Mouse (Mus musculus) adrenal gland, postnatal 0 days (tissue): ENCODE data around the gene Mpg. TPM values are rescaled to one million over a fixed set of nuclear protein-coding genes. Genes with fewer than 3 reads are reported as not detected.

Experiments
- polyA plus RNA-seq: library from polyadenylated mRNA; unstranded; fragments of >200 nt; fragmentation: Nextera tagmentation; extraction: Ambion mirVana; gene quantifications from 2 replicates; pipeline ENCODE4 v1.2.1, GENCODE M21; 2015

Gene Mpg
- polyA plus RNA-seq, result 31.8 and 38.2 TPM in 2 replicates

GRCm38 (mm10) chr11:32226124-32226871 lies at the start of gene Mpg:
Gene Mpg (plus strand): TSS chr11:32226505.

GRCm38 (mm10) chr11:32200075-32200601 lies 26.2 kb upstream of the Mpg start, which contains the start of gene Il9r:
Gene Il9r (minus strand): TSS chr11:32200279.

DNA sequence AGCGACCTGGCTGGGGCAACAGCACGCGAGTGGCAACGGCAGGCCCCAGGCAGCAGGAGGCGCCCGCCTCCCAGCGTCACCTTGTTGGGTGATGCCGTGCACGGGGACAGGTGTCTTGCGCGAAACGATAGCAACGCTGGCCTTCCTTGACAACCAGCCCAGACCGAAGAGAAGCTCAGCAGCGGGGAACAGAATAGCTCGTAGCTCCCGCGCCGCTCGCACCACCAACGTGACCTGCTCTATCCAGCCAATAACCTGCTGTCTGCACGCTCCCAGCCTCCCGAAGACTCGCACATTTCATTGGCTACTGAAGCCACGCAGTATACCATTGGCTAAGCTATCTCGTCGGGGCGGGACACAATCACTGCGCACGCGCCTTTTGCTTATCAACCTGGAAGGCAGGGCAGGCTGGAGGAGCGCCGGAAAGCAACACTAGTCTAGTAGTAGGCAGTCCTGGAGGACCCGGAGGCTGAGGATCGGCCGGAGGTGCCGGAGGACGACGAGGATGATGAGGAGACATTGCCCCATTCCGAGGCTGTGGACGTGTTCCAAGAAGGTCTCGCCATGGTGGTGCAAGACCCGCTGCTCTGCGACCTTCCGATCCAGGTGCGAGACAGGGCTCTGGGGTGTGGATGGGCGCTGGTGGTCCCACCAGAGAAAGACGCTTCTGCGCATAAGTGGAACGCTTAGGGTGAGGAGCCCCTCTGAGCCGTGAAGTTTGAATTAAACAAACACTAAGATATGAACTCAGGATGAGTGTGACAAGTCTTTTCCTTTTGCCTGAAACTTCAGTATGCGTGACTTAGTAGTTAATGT lies 21.0 kb upstream of the Mpg start, which contains the start of gene Snrnp25:
TSS of gene Snrnp25 (plus strand) at position 358 of the 816 bp plus-strand sequence.

DNA sequence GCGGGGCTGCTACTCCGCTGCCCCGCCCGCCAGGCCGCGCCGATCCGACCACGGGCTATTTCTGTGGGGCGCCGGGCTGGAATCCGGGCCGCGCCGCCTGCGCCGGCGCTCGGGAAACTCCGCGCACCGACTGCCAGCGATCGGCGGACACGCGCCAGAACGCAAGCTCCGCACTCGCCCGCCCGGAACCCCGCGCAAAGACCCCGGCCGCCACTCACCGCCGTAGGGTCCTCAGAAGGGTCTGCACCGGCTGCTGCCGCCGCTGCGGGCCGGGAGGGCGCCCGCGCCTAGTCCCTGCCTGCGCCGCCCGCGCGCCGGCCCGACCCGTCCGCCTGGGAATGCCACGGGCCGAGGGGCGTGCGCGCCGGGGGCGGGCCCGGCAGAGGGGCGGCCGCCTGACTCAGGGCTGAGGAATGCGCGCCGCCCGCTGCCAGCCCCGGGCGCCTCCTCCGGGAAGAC lies 4.3 kb upstream of the Mpg start, which contains the start of gene Rhbdf1:
TSS of gene Rhbdf1 (minus strand) at position 350 of the 459 bp plus-strand sequence.

GRCm38 (mm10) chr11:32267188-32267884 lies 41.0 kb downstream of the Mpg start, which contains the start of gene Nprl3:
Gene Nprl3 (minus strand): TSS chr11:32267707.

DNA sequence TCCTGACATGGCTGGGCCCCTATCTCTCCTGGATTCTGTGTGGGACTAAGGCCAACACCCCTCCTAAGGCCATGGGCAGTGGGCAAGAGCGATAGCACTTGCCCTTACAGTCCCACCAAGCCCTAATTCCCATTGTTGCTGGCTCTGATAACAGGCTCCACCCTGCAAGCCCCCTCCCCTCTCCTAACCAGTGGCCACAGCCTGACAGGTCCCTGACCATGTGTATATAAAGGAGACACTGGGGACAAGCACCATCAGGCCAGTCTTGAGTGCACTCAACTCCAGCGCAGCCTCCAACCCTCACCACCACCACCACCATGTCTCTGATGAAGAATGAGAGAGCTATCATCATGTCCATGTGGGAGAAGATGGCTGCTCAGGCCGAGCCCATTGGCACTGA lies 50.0 kb downstream of the Mpg start, which contains the start of gene Hba-x:
TSS of gene Hba-x (plus strand) at position 54 of the 400 bp plus-strand sequence.

Other genes starting within 250 kb of the Mpg start
- gene Nsg2, start 226.0 kb upstream of the Mpg start, polyA plus RNA-seq, result 31.5 and 58.5 TPM in 2 replicates
- 0.25 and 0.32 TPM in 2 replicates for gene Il9r, start 26.2 kb upstream of the Mpg start, polyA plus RNA-seq
- 54.3 and 85.1 TPM in 2 replicates for gene Snrnp25, start 21.1 kb upstream of the Mpg start, polyA plus RNA-seq
- 38.0 and 45.8 TPM in 2 replicates for gene Rhbdf1, start 4.2 kb upstream of the Mpg start, polyA plus RNA-seq
- gene Nprl3, start 41.2 kb downstream of the Mpg start, polyA plus RNA-seq, result 26.1 and 45.7 TPM in 2 replicates
- gene Hba-x, start 49.9 kb downstream of the Mpg start, polyA plus RNA-seq, result 0.76 and 2.2 TPM in 2 replicates
- gene Hba-a1, start 57.0 kb downstream of the Mpg start, polyA plus RNA-seq, result 5,004 and 6,789 TPM in 2 replicates
- gene Hbq1b, start 60.5 kb downstream of the Mpg start, polyA plus RNA-seq, result 6.0 and 6.7 TPM in 2 replicates
- 12,058 and 16,203 TPM in 2 replicates for gene Hba-a2, start 70.0 kb downstream of the Mpg start, polyA plus RNA-seq
- gene Hbq1a, start 73.6 kb downstream of the Mpg start, polyA plus RNA-seq, result 0.72 and 0.87 TPM in 2 replicates
- 5.6 and 8.0 TPM in 2 replicates for gene Sh3pxd2b, start 121.3 kb downstream of the Mpg start, polyA plus RNA-seq
- 20.8 and 26.3 TPM in 2 replicates for gene Ubtd2, start 228.9 kb downstream of the Mpg start, polyA plus RNA-seq